Mouse (Mus musculus): ENCODE data around the gene Ephb3. TPM values are rescaled to one million over a fixed set of nuclear protein-coding genes. Genes with fewer than 3 reads are reported as not detected.

The Ephb3 gene
- polyA plus RNA-seq, 1 experiment from 2014 or later = 7.1 TPM

DNA sequence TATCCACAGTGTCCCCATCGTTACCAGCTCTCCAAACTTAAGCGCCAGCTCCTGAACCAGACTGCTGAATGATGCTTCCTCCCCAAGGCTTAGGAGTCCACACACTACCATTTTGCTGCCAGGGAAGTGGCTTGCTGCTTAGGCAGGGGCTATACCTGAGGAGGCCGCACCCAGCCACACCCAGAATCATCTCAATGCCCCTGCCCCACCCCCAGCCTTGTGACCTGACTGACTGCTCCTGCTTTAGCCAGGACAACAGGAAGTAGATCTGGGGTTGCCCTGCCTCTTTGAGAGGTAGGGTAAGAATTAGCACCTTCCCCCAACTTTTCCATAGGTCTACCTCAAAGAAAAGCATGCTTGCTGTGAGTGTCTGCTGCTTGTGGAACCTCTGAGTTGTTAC is 4.7 kb downstream of the Ephb3 start:
- H3K9ac ChIP-seq = no peak overlapping the region
- H3K9me3 ChIP-seq (replicated peaks) = no peaks in the 10 kb centered on the region
- 93% methylated on average over 3 of the region's 3 CpGs for WGBS
- no peak overlapping the region for H3K27ac ChIP-seq
- H3K4me3 ChIP-seq = no peak overlapping the region
- peaks cover 59% of the 10 kb centered on the region for H3K4me1 ChIP-seq
- ATAC-seq = no peak
- no peak overlapping the region for H3K4me2 ChIP-seq
- peaks cover 3% of the 10 kb centered on the region for H3K36me3 ChIP-seq (ENCODE audit: poor library complexity, severe bottlenecking)
- peaks cover 24% of the 10 kb centered on the region for H3K27me3 ChIP-seq

DNA sequence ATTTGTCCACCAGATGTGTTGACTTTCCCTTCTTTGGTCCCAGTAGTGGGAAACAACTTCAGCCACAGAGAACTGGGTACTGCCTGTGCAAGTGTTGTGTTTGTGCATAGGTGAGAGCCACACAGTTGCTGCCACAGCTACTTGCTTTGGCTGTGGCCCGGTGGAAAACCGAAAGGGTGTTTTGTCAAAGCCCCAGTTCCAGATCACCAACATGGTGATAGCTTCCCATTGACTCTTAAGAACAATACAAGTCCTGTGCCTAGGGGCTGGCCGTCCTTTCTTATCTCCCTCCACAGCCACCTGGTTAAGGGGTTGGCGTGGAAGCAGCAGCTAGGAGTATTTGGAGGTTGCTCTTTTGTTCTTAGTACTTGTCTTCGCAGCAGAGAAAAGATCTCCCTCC is 5.6 kb downstream of the Ephb3 start:
- Histone ChIP-seq H3K4me1 (peaks cover 68% of the 10 kb centered on the region), H3K4me3 (peak overlapping the region; percentile 36)
- 14% methylated on average over 5 of the region's 5 CpGs for WGBS

DNA sequence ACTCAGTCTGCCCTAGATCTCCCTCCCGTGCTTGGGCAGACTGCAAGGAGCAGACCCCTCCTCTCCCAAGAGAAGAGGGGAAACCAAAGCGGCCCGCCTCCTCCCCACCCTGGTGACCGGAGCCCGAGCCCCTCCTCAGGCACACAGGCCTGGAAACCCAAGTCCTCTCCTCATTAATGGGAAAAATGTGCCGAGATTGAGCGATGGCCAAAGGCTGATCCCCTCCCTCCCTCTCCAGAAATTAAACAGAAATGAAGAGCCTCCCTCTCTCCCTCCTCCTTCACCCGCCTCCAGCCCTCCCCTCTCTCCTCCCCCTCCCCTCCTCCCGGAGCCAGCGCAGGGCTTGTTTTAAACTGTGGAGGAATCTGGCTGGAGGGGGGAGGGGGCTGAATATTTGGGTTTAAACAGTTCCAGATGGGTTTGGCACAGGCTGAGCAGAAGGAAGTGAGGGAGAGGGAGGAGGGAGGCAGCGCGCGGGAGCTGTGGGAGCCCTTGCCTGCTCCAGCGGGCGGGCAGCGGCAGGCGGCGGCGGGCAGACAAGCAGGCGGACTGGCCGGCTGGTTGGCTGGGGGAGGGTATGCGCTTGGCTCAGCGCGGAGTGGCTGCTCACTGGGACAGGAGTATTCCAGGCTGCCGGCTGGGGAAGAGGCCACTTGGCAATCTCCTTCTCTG is 6.2 kb downstream of the Ephb3 start:
- H3K27me3 ChIP-seq = peaks cover 24% of the 10 kb centered on the region
- no peaks in the 10 kb centered on the region for H3K9me3 ChIP-seq (replicated peaks)
- peak overlapping the region; percentile 77 for H3K27ac ChIP-seq
- peaks cover 8% of the 10 kb centered on the region for H3K36me3 ChIP-seq (ENCODE audit: poor library complexity, severe bottlenecking)
- H3K4me2 ChIP-seq = peak overlapping the region; percentile 67
- WGBS = 0% methylated on average over 25 of the region's 25 CpGs
- H3K4me3 ChIP-seq = peak overlapping the region; percentile 36
- H3K9ac ChIP-seq = peak overlapping the region; percentile 67
- peaks cover 69% of the 10 kb centered on the region for H3K4me1 ChIP-seq
- peak; percentile 91 for ATAC-seq

More for the DNA sequence above, 5.6 kb downstream of the Ephb3 start:
- Histone ChIP-seq H3K9ac (peak overlapping the region; percentile 67), H3K4me2 (peak overlapping the region; percentile 67), H3K36me3 (ENCODE audit: poor library complexity, severe bottlenecking) (peaks cover 8% of the 10 kb centered on the region), H3K9me3 (replicated peaks) (no peaks in the 10 kb centered on the region), H3K27ac (peak overlapping the region; percentile 77), H3K27me3 (peaks cover 24% of the 10 kb centered on the region)
- no peak for ATAC-seq

DNA sequence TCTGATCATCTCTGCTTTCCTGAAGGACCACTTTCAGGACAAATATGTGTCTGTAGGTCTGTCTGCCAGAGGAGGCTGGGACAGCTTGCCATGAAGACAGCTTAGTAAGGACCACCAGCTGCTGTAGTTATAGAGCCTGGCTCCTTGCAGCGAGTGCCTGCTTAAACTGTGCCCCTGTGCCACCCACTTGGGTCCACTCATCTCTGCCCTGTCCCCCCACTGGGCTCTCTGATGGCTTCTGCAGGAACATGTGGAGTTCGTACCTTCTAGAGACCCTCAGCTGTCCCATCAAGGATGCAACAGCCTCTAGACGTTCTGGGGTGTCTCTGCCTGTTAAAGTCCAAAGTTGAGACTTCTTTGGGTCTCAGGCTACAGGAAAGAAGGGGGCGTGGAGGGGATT is 6.9 kb downstream of the Ephb3 start:
- Histone ChIP-seq H3K36me3 (ENCODE audit: poor library complexity, severe bottlenecking) (peaks cover 11% of the 10 kb centered on the region), H3K27me3 (peaks cover 24% of the 10 kb centered on the region), H3K9me3 (replicated peaks) (no peaks in the 10 kb centered on the region), H3K4me3 (peak overlapping the region; percentile 36), H3K4me2 (peak overlapping the region; percentile 67), H3K4me1 (peaks cover 69% of the 10 kb centered on the region), H3K27ac (peak overlapping the region; percentile 77), H3K9ac (peak overlapping the region; percentile 67)
- WGBS = 36% methylated on average over 4 of the region's 4 CpGs
- no peak for ATAC-seq

DNA sequence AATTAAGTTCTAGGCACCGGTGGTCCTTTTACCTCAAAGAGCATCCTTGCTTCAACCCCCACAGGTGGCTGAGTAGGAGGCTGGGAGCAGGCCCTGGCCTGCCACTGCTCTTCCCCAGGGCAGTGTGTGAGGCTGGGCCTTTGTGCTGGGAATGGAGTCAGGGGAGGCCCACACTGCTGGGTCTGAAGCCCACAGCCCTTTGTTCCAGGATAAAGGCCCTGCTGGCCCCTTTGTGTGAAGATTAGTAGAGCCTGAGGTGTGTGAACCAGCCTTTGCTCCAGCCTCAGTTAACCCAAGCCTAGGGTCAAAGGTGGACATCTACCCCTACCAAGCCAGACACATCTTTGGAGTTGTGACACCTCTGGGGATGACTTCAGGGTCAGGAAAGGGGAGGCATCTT is 7.8 kb downstream of the Ephb3 start:
- no peak overlapping the region for H3K4me3 ChIP-seq
- ATAC-seq = no peak
- H3K4me2 ChIP-seq = no peak overlapping the region
- WGBS = 5% methylated on average over 1 of the region's 1 CpGs
- H3K9ac ChIP-seq = no peak overlapping the region
- peaks cover 20% of the 10 kb centered on the region for H3K36me3 ChIP-seq (ENCODE audit: poor library complexity, severe bottlenecking)
- no peak overlapping the region for H3K27ac ChIP-seq
- H3K27me3 ChIP-seq = peaks cover 20% of the 10 kb centered on the region
- peaks cover 62% of the 10 kb centered on the region for H3K4me1 ChIP-seq
- H3K9me3 ChIP-seq (replicated peaks) = no peaks in the 10 kb centered on the region

DNA sequence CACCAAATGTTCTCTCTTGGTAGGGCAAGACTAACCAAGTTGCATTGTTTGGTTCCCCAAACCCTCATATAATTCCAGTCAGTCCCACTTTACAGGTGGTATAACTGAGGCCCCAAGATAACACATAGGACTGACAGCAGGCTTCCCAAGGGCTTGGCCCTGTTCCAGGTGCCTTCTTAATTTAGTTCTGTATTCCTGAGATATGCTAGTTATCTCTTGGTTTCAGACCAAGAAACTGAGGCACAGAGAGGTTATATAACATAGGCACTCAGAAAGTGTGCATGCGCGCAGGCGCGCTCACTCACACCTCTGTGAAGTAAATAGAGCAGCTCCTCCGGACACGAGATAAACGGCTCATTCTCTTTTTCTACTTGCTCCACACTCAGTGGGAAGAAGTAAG is 9.4 kb downstream of the Ephb3 start:
- peaks cover 55% of the 10 kb centered on the region for H3K4me1 ChIP-seq
- 95% methylated on average over 7 of the region's 7 CpGs for WGBS

DNA sequence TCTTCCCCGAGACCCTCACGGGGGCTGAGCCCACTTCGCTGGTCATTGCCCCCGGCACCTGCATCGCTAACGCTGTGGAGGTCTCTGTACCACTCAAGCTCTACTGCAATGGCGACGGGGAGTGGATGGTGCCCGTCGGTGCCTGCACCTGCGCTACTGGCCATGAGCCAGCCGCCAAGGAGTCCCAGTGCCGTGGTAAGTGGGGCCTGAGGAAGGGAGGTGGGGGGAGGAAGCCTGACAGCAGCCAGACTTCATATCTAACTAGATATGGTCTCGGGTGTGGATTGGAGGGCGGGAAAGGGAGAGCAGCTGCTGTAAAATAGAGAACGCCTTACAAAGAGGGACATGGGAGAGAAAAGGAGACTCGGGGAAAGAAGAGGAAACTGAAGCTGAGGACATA is 10.2 kb downstream of the Ephb3 start:
- Histone ChIP-seq H3K36me3 (ENCODE audit: poor library complexity, severe bottlenecking) (peaks cover 44% of the 10 kb centered on the region), H3K4me2 (no peak overlapping the region), H3K4me3 (no peak overlapping the region), H3K9me3 (replicated peaks) (no peaks in the 10 kb centered on the region), H3K4me1 (peaks cover 54% of the 10 kb centered on the region), H3K27ac (no peak overlapping the region), H3K27me3 (peaks cover 5% of the 10 kb centered on the region; the same call in 1 of the 2 replicates), H3K9ac (0 out of 2 replicates have a peak overlapping the region, but pooled peaks have one; percentile 30)
- ATAC-seq = no peak
- 80% methylated on average over 17 of the region's 17 CpGs for WGBS

More for the DNA sequence above, 9.4 kb downstream of the Ephb3 start:
- no peaks in the 10 kb centered on the region for H3K9me3 ChIP-seq (replicated peaks)
- H3K27ac ChIP-seq = no peak overlapping the region
- H3K9ac ChIP-seq = no peak overlapping the region
- H3K4me2 ChIP-seq = no peak overlapping the region
- peaks cover 12% of the 10 kb centered on the region; the same call in 1 of the 2 replicates for H3K27me3 ChIP-seq
- peaks cover 36% of the 10 kb centered on the region for H3K36me3 ChIP-seq (ENCODE audit: poor library complexity, severe bottlenecking)
- H3K4me3 ChIP-seq = no peak overlapping the region
- no peak for ATAC-seq

DNA sequence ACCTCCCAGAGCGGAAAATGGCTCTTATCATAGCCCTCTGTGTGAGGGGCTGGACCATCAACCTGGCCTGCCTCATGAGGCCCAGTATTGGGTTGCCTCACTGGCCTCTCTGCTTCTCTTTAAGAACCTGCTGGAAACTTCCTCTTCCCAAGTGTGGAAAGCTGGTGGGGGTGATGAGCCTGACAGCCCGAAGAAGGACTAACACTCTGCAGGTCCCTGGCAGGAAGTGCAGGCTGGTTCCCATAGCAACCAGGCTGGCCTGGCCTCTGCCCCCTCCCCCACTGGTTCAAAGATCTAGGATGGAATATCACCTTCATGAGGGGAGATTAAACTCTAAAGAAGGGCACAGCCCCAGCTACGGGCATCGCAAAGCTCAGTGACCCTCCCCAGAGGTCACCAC is 11.5 kb downstream of the Ephb3 start:
- WGBS = 23% methylated on average over 4 of the region's 4 CpGs
- no peaks in the 10 kb centered on the region for H3K9me3 ChIP-seq (replicated peaks)
- no peak overlapping the region for H3K27ac ChIP-seq
- H3K27me3 ChIP-seq = 0 out of 2 replicates have a peak, but pooled peaks cover 3% of the 10 kb centered on the region
- no peak overlapping the region for H3K4me3 ChIP-seq
- no peak overlapping the region for H3K4me2 ChIP-seq
- ATAC-seq = no peak; the same call in 1 of the 2 replicates
- peaks cover 57% of the 10 kb centered on the region for H3K36me3 ChIP-seq (ENCODE audit: poor library complexity, severe bottlenecking)
- H3K4me1 ChIP-seq = peaks cover 42% of the 10 kb centered on the region
- no peak overlapping the region for H3K9ac ChIP-seq

DNA sequence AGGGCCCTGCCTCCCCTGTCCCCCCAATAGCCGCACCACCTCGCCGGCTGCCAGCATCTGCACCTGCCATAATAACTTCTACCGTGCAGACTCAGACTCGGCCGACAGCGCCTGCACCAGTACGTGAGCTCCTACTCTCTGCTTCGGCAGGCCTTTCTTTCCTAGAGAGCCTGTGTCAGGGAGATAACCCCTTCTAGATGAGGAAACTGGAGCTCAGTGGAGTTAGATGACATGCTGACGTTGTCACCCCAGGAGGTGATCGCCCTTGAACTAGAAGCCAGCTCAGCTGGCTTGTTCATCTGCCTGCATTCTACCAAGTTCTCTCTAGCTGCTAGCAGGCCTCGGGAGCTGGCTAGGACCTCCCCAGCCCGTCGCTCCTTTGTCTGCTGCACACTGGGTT is 12.7 kb downstream of the Ephb3 start:
- Histone ChIP-seq H3K36me3 (ENCODE audit: poor library complexity, severe bottlenecking) (peaks cover 69% of the 10 kb centered on the region), H3K9me3 (replicated peaks) (no peaks in the 10 kb centered on the region), H3K4me3 (no peak overlapping the region), H3K9ac (no peak overlapping the region), H3K4me1 (peaks cover 30% of the 10 kb centered on the region), H3K27me3 (no peaks in the 10 kb centered on the region), H3K4me2 (no peak overlapping the region), H3K27ac (no peak overlapping the region)
- ATAC-seq = no peak
- WGBS = 93% methylated on average over 14 of the region's 14 CpGs

DNA sequence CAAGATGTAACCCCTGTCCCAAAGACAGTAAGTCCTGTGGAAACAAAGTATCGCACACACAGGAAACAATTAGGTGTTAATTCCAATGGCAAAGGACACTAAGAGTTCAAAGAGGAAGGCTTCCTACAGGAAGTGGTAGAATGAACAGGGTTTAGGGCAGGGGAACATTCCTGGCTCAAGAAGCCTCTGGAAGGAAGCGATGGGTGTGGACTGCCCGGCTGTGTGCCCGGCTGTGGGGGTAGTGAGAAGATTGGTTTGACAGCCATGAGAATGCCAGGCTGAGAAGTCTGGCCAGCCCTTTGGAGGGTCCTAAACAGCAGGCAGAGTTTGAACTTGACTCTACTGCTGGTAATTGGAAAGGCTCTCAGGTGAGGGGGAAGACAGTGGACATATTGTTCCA is 15.1 kb downstream of the Ephb3 start:
- H3K9ac ChIP-seq = no peak overlapping the region

DNA sequence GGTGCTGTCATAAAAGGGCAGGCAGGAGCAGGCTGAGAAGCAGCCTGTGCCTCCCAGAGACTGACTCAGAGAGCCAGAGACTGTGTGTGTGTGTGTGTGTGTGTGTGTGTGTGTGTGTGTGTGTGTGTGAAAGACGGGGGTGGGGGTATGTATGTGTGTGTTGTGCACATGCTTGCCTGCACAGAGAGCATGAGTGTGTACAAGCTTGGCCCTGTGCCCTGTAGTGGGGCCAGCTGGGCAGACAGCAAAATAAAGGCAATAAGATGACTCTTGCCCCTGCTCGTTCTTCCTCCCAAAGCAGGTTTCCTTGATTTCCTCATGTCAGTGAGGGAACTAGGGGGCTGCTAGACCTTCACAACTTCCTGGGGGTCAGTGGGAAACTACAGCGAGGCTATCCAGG is 18.5 kb downstream of the Ephb3 start:
- Histone ChIP-seq H3K36me3 (ENCODE audit: poor library complexity, severe bottlenecking) (peaks cover 50% of the 10 kb centered on the region), H3K27ac (no peak overlapping the region), H3K9me3 (replicated peaks) (no peaks in the 10 kb centered on the region), H3K4me3 (no peak overlapping the region), H3K27me3 (no peaks in the 10 kb centered on the region; the same call in 1 of the 2 replicates), H3K4me2 (no peak overlapping the region), H3K4me1 (peaks cover 10% of the 10 kb centered on the region), H3K9ac (no peak overlapping the region)
- 61% methylated on average over 2 of the region's 3 CpGs for WGBS
- no peak for ATAC-seq

More for the DNA sequence above, 15.1 kb downstream of the Ephb3 start:
- H3K9me3 ChIP-seq (replicated peaks) = no peaks in the 10 kb centered on the region
- no peaks in the 10 kb centered on the region for H3K27me3 ChIP-seq
- H3K4me2 ChIP-seq = no peak overlapping the region
- H3K4me3 ChIP-seq = no peak overlapping the region
- 94% methylated on average over 4 of the region's 4 CpGs for WGBS
- H3K27ac ChIP-seq = no peak overlapping the region
- no peak for ATAC-seq
- peaks cover 26% of the 10 kb centered on the region for H3K4me1 ChIP-seq
- peaks cover 71% of the 10 kb centered on the region for H3K36me3 ChIP-seq (ENCODE audit: poor library complexity, severe bottlenecking)

DNA sequence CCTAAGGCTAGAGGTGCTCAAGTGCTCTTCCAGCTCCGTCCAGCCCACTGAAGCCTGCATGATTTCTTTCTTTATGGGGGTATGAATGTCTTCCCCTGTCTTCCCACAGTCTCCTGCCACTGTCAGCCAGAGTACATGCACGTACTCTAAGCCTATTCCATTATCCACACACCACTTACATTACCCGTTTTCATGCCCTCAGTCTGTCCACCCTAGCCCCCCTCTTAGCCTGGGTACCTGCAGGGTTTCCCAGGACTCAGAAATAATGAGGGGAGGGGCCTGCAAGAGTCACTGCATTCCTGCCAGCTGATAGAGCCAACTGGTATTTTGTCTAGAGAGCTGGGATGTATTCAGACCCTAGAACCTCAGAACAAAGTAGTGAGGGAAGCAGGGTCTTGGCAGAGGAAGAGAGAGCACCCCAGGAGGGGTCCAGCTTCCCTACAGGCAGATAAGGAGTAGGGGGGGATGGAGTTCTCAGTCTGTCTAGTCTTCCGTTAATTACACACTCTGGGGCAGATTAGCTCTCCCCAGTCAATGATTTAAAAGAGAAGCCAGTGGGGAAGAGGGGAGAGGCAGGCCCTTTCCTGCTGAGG is 20.2 kb downstream of the Ephb3 start:
- 0 out of 2 replicates have a peak, but pooled peaks have one; percentile 32 for ATAC-seq
- Histone ChIP-seq H3K9ac (no peak overlapping the region), H3K4me1 (peaks cover 10% of the 10 kb centered on the region), H3K4me3 (no peak overlapping the region), H3K27ac (0 out of 2 replicates have a peak overlapping the region, but pooled peaks have one; percentile 10), H3K9me3 (replicated peaks) (no peaks in the 10 kb centered on the region), H3K27me3 (no peaks in the 10 kb centered on the region; the same call in 1 of the 2 replicates), H3K4me2 (no peak overlapping the region), H3K36me3 (ENCODE audit: poor library complexity, severe bottlenecking) (peaks cover 33% of the 10 kb centered on the region)
- 9% methylated on average over 4 of the region's 4 CpGs for WGBS
